Mouse (Mus musculus) embryo, embryonic 10 days (tissue): ENCODE data around the gene Acp4.
"Not testable (repeated sequence)": the region's sequence is repeated elsewhere in the genome, so short reads cannot be mapped to it uniquely, and the experiment has no call there.

Experiments
- DNase-seq: peaks from one replicate; pipeline ENCODE4 v3.0.0-alpha.2; 2015; ENCODE audit warnings: low spot score

The Acp4 gene

GRCm38 (mm10) chr7:44257278-44257677 lies at the start of gene Acp4:
TSS of gene Acp4 (minus strand) at chr7:44257378.
- DNase-seq: no peak

- no peak for DNase-seq
Measured at GRCm38 (mm10) chr7:44306516-44307240, 49.5 kb upstream of the Acp4 start, which contains the start of gene Clec11a. TSS of gene Clec11a (minus strand) at chr7:44306902.

GRCm38 (mm10) chr7:44305686-44306085 lies 48.5 kb upstream of the Acp4 start:
- DNase-seq: peak; percentile 13

DNA sequence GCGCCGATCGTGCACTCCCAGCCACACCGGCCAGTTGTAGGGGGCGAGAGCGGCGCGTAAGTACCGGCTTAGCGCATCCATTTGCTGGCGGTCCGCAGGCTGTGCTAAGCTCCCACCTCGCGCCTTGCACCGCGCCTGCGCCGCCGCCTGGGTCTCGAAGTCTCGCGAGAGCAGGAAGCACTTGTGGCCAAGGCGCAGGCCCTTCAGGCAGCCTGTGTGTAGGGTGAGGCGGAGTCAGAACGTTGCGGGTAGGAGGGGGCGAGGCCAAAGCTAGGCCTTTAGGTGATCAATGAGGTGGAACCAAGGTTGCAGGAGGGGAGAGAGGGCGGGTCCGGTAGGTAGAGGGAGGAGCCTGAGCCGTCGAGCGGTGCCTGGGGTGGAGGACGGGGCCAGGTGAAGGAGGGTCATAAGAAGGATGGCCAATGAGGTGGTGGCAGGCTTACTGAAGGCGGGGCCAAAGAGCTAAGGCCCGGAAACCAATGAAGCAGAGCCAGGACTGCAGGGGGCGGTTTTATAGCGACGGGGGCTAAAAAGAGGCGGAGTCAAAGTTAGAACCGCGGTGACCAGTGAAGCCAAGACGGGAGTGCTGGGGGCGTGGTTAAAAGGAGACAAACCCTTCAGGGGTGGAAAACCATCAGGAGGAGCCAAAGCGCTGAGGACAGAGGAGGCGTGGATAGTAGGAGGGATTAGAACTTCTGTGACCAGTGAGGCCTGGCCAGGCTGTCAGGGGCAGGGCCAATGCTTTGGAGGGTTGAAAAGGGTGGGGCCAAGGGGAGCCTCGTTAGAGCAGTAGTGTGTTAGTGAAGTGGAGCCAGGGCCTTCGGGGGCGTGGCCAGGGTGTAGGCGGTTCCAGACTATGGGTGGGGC lies 47.8 kb upstream of the Acp4 start:
- peak; percentile 99 for DNase-seq

GRCm38 (mm10) chr7:44304463-44304774 lies 47.2 kb upstream of the Acp4 start:
- no peak for DNase-seq

GRCm38 (mm10) chr7:44303346-44304340 lies 46.5 kb upstream of the Acp4 start:
- no peak for DNase-seq

GRCm38 (mm10) chr7:44297501-44297900 lies 40.3 kb upstream of the Acp4 start:
- DNase-seq: not testable (repeated sequence)

DNA sequence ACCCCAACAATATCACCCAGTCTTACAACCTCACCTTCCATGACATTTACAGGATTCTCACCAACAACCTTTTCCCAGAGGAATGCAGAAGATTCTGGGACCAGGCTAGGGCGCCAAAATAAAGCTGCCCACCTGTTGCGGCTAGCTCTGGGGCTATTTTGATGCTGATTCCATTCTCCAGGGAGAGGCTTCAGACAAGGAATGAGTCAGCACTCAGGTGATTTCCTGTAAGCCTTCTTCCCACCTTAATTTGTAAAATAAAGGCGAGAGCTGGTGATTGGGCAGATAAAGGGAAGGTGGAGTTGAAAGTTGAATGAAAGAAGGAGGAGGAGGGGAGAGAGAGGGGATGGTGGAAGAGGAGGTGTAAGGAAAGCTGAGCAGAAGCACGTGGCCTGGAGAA lies 34.2 kb upstream of the Acp4 start:
- DNase-seq: no peak

DNA sequence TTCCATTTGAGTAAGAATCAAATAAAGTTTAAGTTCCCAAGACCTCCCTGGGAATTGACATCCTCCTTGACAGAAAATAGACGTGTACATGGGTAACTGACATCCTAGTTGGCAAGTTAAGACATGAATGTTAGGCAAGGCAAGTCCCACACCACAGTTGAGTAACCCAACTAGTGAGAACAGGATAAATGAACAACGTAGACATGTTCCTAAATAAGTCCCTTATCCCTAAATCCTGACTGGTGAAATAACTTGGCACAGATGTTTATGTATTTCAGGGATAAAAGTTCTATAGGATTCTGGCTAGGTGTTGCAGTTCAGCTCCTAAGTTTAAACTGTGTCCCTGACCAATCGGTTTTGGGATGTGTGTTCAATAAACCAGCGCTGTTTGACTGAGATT lies 33.8 kb upstream of the Acp4 start:
- no peak for DNase-seq

- no peak for DNase-seq
Measured at GRCm38 (mm10) chr7:44287760-44288159, 30.6 kb upstream of the Acp4 start.

- DNase-seq: no peak
Measured at GRCm38 (mm10) chr7:44281586-44281985, 24.4 kb upstream of the Acp4 start.

DNA sequence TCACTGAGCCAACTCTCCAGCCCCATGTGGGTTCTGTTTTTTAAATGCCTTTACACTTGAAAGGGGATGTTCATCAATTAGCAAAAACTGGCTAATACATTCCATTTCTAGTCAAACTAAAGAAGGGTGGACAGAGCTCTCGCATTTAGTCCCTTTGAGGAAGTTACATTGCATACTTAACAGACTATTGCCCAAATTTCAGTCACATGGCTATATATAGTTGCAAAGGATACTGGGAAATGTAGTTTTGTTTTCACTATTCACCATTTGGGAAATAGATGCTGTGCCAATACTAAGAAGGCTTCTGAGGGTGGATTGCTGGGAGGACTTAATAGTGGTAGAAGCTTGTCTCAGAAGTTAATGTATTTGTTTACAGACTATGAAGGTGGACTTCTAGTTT lies 23.8 kb upstream of the Acp4 start:
- DNase-seq: no peak

- DNase-seq: peak; percentile 42
Measured at GRCm38 (mm10) chr7:44277250-44277622, 20.1 kb upstream of the Acp4 start.

DNA sequence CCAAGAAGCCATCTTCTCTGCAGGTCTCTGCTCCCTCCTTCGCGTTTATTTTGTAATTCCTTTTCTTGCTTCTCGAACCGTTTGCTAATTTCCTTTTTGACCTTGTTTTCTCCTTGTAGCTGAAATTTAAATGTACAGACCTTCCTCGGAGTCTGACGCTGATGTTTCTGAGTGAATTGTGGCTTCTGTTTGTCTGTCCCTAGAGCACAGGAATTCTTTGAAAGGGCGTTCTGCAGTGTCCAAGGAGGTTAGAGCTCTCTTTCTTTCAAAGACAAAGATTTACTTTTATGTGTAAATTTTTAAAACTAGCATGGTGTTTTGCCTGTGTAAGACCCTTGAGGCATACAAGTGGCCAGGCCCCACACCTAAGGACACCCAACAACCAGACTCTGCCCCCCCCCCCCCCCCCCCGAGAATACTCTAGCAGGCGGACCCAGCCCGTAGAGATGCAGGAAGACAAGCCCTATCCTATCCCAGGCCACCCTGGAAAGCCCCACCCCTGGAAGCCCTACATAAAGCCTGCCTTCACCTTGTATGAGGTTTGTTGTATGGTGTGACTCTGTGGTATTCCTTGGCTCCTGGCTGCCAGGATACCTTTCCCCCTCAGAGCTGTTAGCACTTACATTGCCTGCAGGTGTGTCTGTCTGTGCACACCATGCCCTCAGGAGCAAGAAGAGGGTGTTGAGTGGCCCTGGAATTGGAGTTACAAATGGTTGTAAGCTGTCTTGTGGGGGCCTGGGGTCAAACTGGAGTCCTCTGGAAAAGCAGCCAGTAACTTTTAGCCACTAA lies 19.5 kb upstream of the Acp4 start:
- no peak for DNase-seq

DNA sequence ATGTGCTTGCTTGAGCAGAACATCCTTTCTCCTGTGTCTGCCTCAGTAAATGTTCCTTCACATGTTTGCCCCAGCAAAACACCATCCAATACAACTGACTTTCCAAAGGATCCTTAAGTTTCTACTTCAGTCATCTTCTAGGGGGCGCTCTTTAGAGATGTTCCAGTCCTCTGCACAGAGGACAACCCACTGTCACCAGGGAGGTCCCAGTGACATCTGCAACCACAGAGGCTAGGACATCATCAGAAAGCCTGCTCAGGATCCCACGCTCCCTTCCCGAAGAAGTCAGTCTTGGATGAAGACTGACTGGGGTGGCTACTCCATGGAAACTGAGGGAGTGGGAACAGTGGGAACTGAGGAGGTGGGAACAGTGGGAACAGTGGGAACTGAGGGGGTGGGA lies 18.4 kb upstream of the Acp4 start:
- DNase-seq: no peak

DNA sequence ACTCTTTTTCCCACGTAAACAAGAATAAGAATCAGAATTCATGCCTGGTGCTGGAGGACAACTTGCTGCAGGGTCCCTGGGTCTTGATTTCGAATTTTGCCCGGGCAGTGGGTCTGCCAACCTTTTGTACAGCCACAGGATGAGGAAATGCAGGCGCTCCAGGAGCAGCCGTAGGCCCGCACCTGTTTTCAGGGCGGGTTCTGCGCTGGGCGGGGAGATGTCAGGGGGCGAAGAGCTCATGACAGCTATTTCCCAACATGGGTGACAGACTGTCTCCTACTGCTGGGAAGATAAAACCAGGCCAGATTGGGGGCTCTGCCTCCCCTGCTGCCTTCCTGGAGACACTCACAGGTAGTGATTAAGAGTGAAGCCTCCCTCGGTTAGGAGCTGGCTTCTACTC lies 16.9 kb upstream of the Acp4 start:
- DNase-seq: no peak

DNA sequence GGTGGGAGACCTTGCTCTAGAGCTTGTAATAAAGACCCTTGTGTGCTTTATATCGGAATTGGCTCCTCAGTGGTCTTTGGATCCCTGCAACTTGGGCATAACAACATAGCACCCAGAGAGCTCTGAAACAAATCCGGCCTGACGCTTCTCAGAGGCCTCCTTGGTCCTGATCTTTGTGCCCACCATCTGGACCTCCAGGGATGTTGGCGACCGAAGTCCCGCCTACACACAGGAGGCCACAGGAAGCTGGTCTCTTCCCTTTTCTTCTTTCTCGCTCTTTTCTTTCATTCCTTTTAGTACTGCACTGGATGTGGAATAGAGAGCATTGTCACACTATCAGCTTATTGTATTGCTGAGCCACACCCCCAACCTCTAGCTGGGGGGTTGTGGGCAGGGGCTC lies 16.3 kb upstream of the Acp4 start:
- DNase-seq: no peak

DNA sequence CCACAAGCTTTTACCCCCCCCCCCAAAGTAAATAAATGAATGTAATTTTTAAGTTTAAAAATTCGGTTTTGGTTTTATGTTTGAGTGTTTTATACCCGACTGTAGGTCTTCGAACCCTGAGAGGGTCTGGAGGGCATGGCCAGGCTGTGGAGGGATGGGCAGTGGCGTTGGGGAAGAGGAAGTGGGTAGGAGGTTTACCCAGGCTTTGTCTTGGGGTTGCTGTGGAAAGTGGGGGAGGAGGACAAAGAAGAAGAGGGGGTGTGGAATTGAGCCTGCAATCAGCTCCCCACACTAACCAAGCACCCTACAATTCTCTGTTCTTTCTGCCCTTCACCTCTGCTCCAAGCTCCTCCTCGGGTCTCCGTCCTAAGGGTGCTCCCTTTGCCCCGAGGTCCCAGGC lies 15.4 kb upstream of the Acp4 start:
- DNase-seq: no peak

GRCm38 (mm10) chr7:44271309-44271708 lies 14.1 kb upstream of the Acp4 start:
- DNase-seq: no peak

- no peak for DNase-seq
Measured at GRCm38 (mm10) chr7:44269397-44269796, 12.2 kb upstream of the Acp4 start.

- no peak for DNase-seq
Measured at GRCm38 (mm10) chr7:44268117-44268516, 10.9 kb upstream of the Acp4 start.
